In genomic region chr8:120292316-120293107, GRCm38 (mm10) we compare ENCODE assay signal across 9 mouse cellular contexts.
DNase-seq lines count a peak whose midpoint lies in the region; ATAC-seq and TF ChIP-seq lines count a peak whose summit lies in the region.
"Had no signal": no experiment of that assay in that cellular context is flagged by ENCODE, and none has a peak within 500 bp of the region (broad histone marks: within the 10 kb centered on the region; RNA-seq: fewer than 3 reads in every experiment).

No protein-coding gene starts in this region.

- peak; percentile 83 to 90 for DNase-seq in cerebellum, postnatal 10 days
- DNase-seq in cerebellum, postnatal 36 days, result no peak
- DNase-seq in CH12.LX (ENCODE audit: extremely low read depth), result no peak
- peak; percentile 74 to 81 for DNase-seq in layer of hippocampus, adult 2 months (ENCODE audit: low spot score in 2 of 2)
- no peak for DNase-seq in liver, postnatal 0 days
- DNase-seq in right cerebral cortex, postnatal 4 days, result peak; percentile 60

- in situ Hi-C loops in CH12.LX (cut with MboI; ENCODE audit: low pct_ligation_motif_present, low pct_unique_long_range_greater_than_20kb, low sequenced_read_pairs), result no loop called here

- peaks cover 27% of the 10 kb centered on the region for H3K27me3 ChIP-seq in CH12.LX (replicated peaks)
- H3K27me3 ChIP-seq in erythroblast, embryonic 14.5 days (ENCODE audit: control insufficient read depth), result no peaks in the 10 kb centered on the region
- H3K27me3 ChIP-seq in liver, postnatal 0 days (ENCODE audit: insufficient read depth, low read length), result no peaks in the 10 kb centered on the region
- H3K27me3 ChIP-seq: limb, embryonic 15.5 days had no signal

- no peaks in the 10 kb centered on the region for H3K9me3 ChIP-seq in CH12.LX (replicated peaks; ENCODE audit: low read length)
- H3K9me3 ChIP-seq in erythroblast, embryonic 14.5 days (ENCODE audit: control insufficient read depth, low read length), result no peaks in the 10 kb centered on the region
- H3K9me3 ChIP-seq in liver, postnatal 0 days (ENCODE audit: low read length), result no peaks in the 10 kb centered on the region
- H3K9me3 ChIP-seq: limb, embryonic 15.5 days had no signal

- TF ChIP-seq POLR2A in CH12.LX (IDR thresholded peaks at IDR 0.05; ENCODE audit: low read depth, low read length), result no peak

- H3K4me1 ChIP-seq in CH12.LX (ENCODE audit: control insufficient read depth in 1 of 2, insufficient read depth in 2 of 2), result peaks cover 3 to 17% of the 10 kb centered on the region in 2 experiments; a peak in 3 of 4 replicates
- H3K4me1 ChIP-seq in erythroblast, embryonic 14.5 days (ENCODE audit: control insufficient read depth), result peaks cover 98% of the 10 kb centered on the region
- peaks cover 58% of the 10 kb centered on the region for H3K4me1 ChIP-seq in liver, postnatal 0 days (ENCODE audit: insufficient read depth)

- no peaks in the 10 kb centered on the region for H3K79me2 ChIP-seq in CH12.LX (replicated peaks; ENCODE audit: control insufficient read depth, extremely low read depth, insufficient read depth, poor library complexity, severe bottlenecking)

- H3K4me3 ChIP-seq in CH12.LX (replicated peaks in 1 of 3; ENCODE audit: low read depth in 2 of 3, low read length in 2 of 3, poor library complexity in 1 of 3), result no peak overlapping the region
- H3K4me3 ChIP-seq in erythroblast, embryonic 14.5 days (replicated peaks), result peak overlapping the region; percentile 72
- H3K4me3 ChIP-seq in layer of hippocampus, adult 2 months, result no peak overlapping the region
- peak overlapping the region; percentile 49 for H3K4me3 ChIP-seq in liver, postnatal 0 days (ENCODE audit: low read depth, low read length)
- H3K4me3 ChIP-seq: limb, embryonic 15.5 days had no signal

- no peak for TF ChIP-seq RAD21 in CH12.LX (IDR thresholded peaks at IDR 0.05; ENCODE audit: low read depth, low read length)

- no peak for TF ChIP-seq CTCF in CH12.LX (conservative IDR thresholded peaks at IDR 0.05 in 1 of 2, IDR thresholded peaks at IDR 0.05 in 1 of 2; ENCODE audit: low read depth in 2 of 2, low read length in 2 of 2)
- no peak for TF ChIP-seq CTCF in layer of hippocampus, adult 2 months (conservative IDR thresholded peaks at IDR 0.05)
- TF ChIP-seq CTCF in liver, postnatal 0 days (IDR thresholded peaks at IDR 0.05; ENCODE audit: low read depth), result no peak

- no peak overlapping the region for H3K27ac ChIP-seq in CH12.LX (ENCODE audit: insufficient read depth, low read depth)
- peak overlapping the region; percentile 91 for H3K27ac ChIP-seq in layer of hippocampus, adult 2 months
- H3K27ac ChIP-seq in liver, postnatal 0 days (ENCODE audit: low read depth), result peak overlapping the region; percentile 97
- H3K27ac ChIP-seq: limb, embryonic 15.5 days had no signal

- ATAC-seq in liver, postnatal 0 days, result no peak
- no peak for ATAC-seq in activated CD4-positive, CD25-positive, alpha-beta regulatory T cell, adult 4 months

- dilution Hi-C loops in CH12.LX (cut with MboI; ENCODE audit: extremely low pct_ligation_motif_present, extremely low pct_unique_long_range_greater_than_20kb, low sequenced_read_pairs), result no loop called here

- no peak for TF ChIP-seq EP300 in CH12.LX (IDR thresholded peaks at IDR 0.05; ENCODE audit: low read length)
- no peak for TF ChIP-seq EP300 in liver, postnatal 0 days (IDR thresholded peaks at IDR 0.05; ENCODE audit: low read depth)

- no peak overlapping the region for H3K9ac ChIP-seq in CH12.LX (ENCODE audit: insufficient read depth, low read depth)
- peak overlapping the region; percentile 67 for H3K9ac ChIP-seq in liver, postnatal 0 days (replicated peaks)
- H3K9ac ChIP-seq: limb, embryonic 15.5 days had no signal

- WGBS in liver, postnatal 0 days (ENCODE audit: insufficient replicate concordance), result 64% methylated on average over 8 of the region's 8 CpGs

- no peaks in the 10 kb centered on the region for H3K36me3 ChIP-seq in CH12.LX (replicated peaks in 1 of 2; ENCODE audit: control insufficient read depth in 1 of 2, insufficient read depth in 1 of 2, low read length in 1 of 2)
- peaks cover 64% of the 10 kb centered on the region for H3K36me3 ChIP-seq in erythroblast, embryonic 14.5 days (ENCODE audit: control insufficient read depth)
- no peaks in the 10 kb centered on the region for H3K36me3 ChIP-seq in liver, postnatal 0 days (replicated peaks; ENCODE audit: insufficient read depth, low read length)
- H3K36me3 ChIP-seq: limb, embryonic 15.5 days had no signal

- H3K4me2 ChIP-seq in CH12.LX (ENCODE audit: insufficient read depth, low read depth, poor library complexity, severe bottlenecking), result no peak overlapping the region
- H3K4me2 ChIP-seq in liver, postnatal 0 days (ENCODE audit: low read depth, low read length), result peak overlapping the region; percentile 70
- H3K4me2 ChIP-seq: limb, embryonic 15.5 days had no signal

TF ChIP-seq in CH12.LX, 34 proteins besides CTCF, POLR2A, EP300 and RAD21:
- TF ChIP-seq NELFE (IDR thresholded peaks at IDR 0.05; ENCODE audit: low read depth, low read length), result no peak
- TF ChIP-seq MYC (IDR thresholded peaks at IDR 0.05; ENCODE audit: low read depth, low read length), result no peak
- TF ChIP-seq MAZ (IDR thresholded peaks at IDR 0.05; ENCODE audit: low read depth, low read length), result no peak
- TF ChIP-seq ETS1 (conservative IDR thresholded peaks at IDR 0.05; ENCODE audit: low read depth, low read length), result no peak
- TF ChIP-seq POLR2AphosphoS2 (IDR thresholded peaks at IDR 0.05; ENCODE audit: low read depth, low read length), result no peak
- no peak for TF ChIP-seq PAX5 (IDR thresholded peaks at IDR 0.05; ENCODE audit: low read length)
- TF ChIP-seq ZKSCAN1 (IDR thresholded peaks at IDR 0.05; ENCODE audit: borderline replicate concordance, low read depth, low read length), result peak; percentile 40; the same call in 1 of the 2 replicates
- TF ChIP-seq HCFC1 (IDR thresholded peaks at IDR 0.05; ENCODE audit: low read depth, low read length), result no peak
- TF ChIP-seq MAX (IDR thresholded peaks at IDR 0.05; ENCODE audit: low read length), result no peak

Comparison
In these comparisons a context has a peak if more than half of its experiments do, and no peak if none do; other contexts are left out.
1. DNase-seq: peak in cerebellum, postnatal 10 days (2 of 2), layer of hippocampus, adult 2 months (2 of 2) and right cerebral cortex, postnatal 4 days (single experiment); none in cerebellum, postnatal 36 days (0 of 2), CH12.LX (single experiment) and liver, postnatal 0 days (single experiment).
2. H3K4me3 ChIP-seq: peak in erythroblast, embryonic 14.5 days (single experiment) and liver, postnatal 0 days (single experiment); none in CH12.LX (0 of 3) and layer of hippocampus, adult 2 months (single experiment).